Mouse (Mus musculus): ENCODE data around the gene C1qtnf2.

GRCm38 (mm10) chr11:43505188-43505587 is 31.1 kb downstream of the C1qtnf2 start:
- TF ChIP-seq GATA1 (IDR thresholded peaks at IDR 0.05; ENCODE audit: borderline replicate concordance, low read length) = no peak
- no peak for TF ChIP-seq FLI1 (IDR thresholded peaks at IDR 0.05; ENCODE audit: low read length)
